Mouse (Mus musculus) cerebellum, adult 8-10 months (tissue): ENCODE measurements around the gene Pdpk1.

Experiments
- DNase-seq: peaks from one replicate; pipeline ENCODE4 v3.0.0; 2022

Gene Pdpk1

GRCm38 (mm10) chr17:24030551-24030950, 120.2 kb downstream of the Pdpk1 start:
- DNase-seq, result no peak

GRCm38 (mm10) chr17:24029477-24029876, 121.2 kb downstream of the Pdpk1 start:
- DNase-seq, result no peak
